In the genomic region with DNA sequence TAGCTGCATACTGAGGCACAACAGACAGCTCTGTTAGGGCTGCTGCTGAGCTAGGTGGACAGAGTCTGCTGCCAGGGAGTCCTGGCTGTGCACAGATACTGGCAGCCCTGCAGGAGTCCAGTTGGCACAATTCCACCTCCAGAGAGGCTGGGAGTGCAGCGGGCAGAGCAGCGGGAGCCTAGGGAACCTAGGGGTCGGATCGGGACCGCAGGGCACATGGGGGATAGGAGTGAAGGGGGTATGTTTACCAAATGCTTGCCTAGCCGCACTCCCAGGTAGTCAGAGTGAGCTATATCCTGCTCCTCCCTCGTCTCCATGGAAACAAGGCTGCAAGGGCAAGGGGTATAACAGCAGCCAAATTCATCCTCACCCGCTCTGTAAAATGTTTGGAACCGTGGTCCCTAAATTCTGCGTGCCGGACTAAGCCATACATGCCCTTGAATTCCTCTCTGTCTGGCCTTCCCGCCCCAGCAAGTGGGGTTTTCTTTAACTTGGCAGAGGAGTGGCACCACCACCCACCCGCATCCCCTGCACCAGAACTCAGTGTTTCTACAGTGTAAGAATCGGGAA, we compare ENCODE assay signal across 8 mouse cellular contexts. TPM values are rescaled to one million over a fixed set of nuclear protein-coding genes. Genes with fewer than 3 reads are reported as not detected.
A peak's percentile ranks its signal among the peaks of the same experiment; 100 is the strongest.
DNase-seq lines count a peak whose midpoint lies in the region; ATAC-seq and TF ChIP-seq lines count a peak whose summit lies in the region.

No protein-coding gene starts in this region.

- no peaks in the 10 kb centered on the region for H3K27me3 ChIP-seq in ES-Bruce4 (ENCODE audit: control insufficient read depth, insufficient read depth, low read length, poor library complexity, severe bottlenecking)
- H3K27me3 ChIP-seq in heart, embryonic 12.5 days (replicated peaks): peaks cover 30% of the 10 kb centered on the region

- no peak for TF ChIP-seq EP300 in ES-Bruce4 (IDR thresholded peaks at IDR 0.05; ENCODE audit: insufficient read depth, low read depth, low read length)

- H3K9ac ChIP-seq in ES-Bruce4 (ENCODE audit: low read depth, poor library complexity, severe bottlenecking): no peak overlapping the region
- no peak overlapping the region for H3K9ac ChIP-seq in heart, embryonic 12.5 days

- no peaks in the 10 kb centered on the region for H3K36me3 ChIP-seq in ES-Bruce4 (ENCODE audit: control insufficient read depth, insufficient read depth, low read length, poor library complexity, severe bottlenecking)
- no peaks in the 10 kb centered on the region for H3K36me3 ChIP-seq in heart, embryonic 12.5 days

- H3K27ac ChIP-seq in ES-Bruce4 (ENCODE audit: insufficient read depth, low read length): no peak overlapping the region
- H3K27ac ChIP-seq in heart, embryonic 12.5 days (ENCODE audit: poor library complexity, severe bottlenecking): no peak overlapping the region
- H3K27ac ChIP-seq in layer of hippocampus, adult 2 months: peak overlapping the region; percentile 90
- peak overlapping the region; percentile 88 for H3K27ac ChIP-seq in olfactory bulb, adult 2 months (ENCODE audit: insufficient read depth, low read depth, low read length)

- ATAC-seq in heart, embryonic 12.5 days (ENCODE audit: insufficient number of reproducible peaks, low FRiP score): peak; percentile 36; the same call in 1 of the 2 replicates

- peak overlapping the region; percentile 14 for H3K4me3 ChIP-seq in ES-Bruce4 (ENCODE audit: low read depth, low read length)
- peak overlapping the region; percentile 1; the same call in 1 of the 2 replicates for H3K4me3 ChIP-seq in heart, embryonic 12.5 days
- H3K4me3 ChIP-seq in layer of hippocampus, adult 2 months: peak overlapping the region; percentile 15; the same call in 1 of the 2 replicates
- H3K4me3 ChIP-seq in olfactory bulb, adult 2 months (ENCODE audit: insufficient read depth, low read depth, low read length): peak overlapping the region; percentile 5; the same call in 1 of the 2 replicates

- no peak for TF ChIP-seq POLR2A in ES-Bruce4 (IDR thresholded peaks at IDR 0.05; ENCODE audit: insufficient read depth, low read length)
- TF ChIP-seq POLR2A in olfactory bulb, adult 2 months (IDR thresholded peaks at IDR 0.05; ENCODE audit: insufficient read depth, low read depth, low read length): no peak

- 29% methylated on average over 14 of the region's 14 CpGs for WGBS in heart, embryonic 12.5 days
- 14% methylated on average over 14 of the region's 14 CpGs for WGBS in olfactory bulb, adult 2 months

- TF ChIP-seq CTCF in ES-Bruce4 (IDR thresholded peaks at IDR 0.05; ENCODE audit: low read depth, low read length): no peak
- TF ChIP-seq CTCF in layer of hippocampus, adult 2 months (conservative IDR thresholded peaks at IDR 0.05): no peak
- no peak for TF ChIP-seq CTCF in olfactory bulb, adult 2 months (IDR thresholded peaks at IDR 0.05; ENCODE audit: insufficient read depth, low read depth, low read length)

- no peaks in the 10 kb centered on the region for H3K4me1 ChIP-seq in ES-Bruce4 (ENCODE audit: control insufficient read depth, insufficient read depth, low read length)
- H3K4me1 ChIP-seq in heart, embryonic 12.5 days (replicated peaks): peaks cover 14% of the 10 kb centered on the region
- H3K4me1 ChIP-seq in olfactory bulb, adult 2 months (ENCODE audit: control insufficient read depth, insufficient read depth, low read length): peaks cover 21% of the 10 kb centered on the region

- peak; percentile 52 for DNase-seq in gastrocnemius, adult 18-20 months (ENCODE audit: low spot score)
- no peak for DNase-seq in gastrocnemius, postnatal 4 days (ENCODE audit: low spot score in 2 of 2)
- DNase-seq in cerebellum, postnatal 36 days: peak; percentile 54 to 64
- peak in 1 of 2 experiments; percentile 50 for DNase-seq in layer of hippocampus, adult 2 months (ENCODE audit: low spot score in 2 of 2)
- no peak for DNase-seq in thymus, adult 18-20 months

- peak overlapping the region; percentile 84 for H3K4me2 ChIP-seq in heart, embryonic 12.5 days

- no peaks in the 10 kb centered on the region for H3K9me3 ChIP-seq in ES-Bruce4 (replicated peaks; ENCODE audit: control insufficient read depth, insufficient read depth, low read length, poor library complexity, severe bottlenecking)
- H3K9me3 ChIP-seq in heart, embryonic 12.5 days (replicated peaks): no peaks in the 10 kb centered on the region

RNA-seq across cellular contexts. Expression of gene Smo, which starts 17.3 kb away (rescaled TPM):
- 1 to 10 TPM; 2.3 to 3.4 TPM for total RNA-seq in gastrocnemius, adult 18-20 months (2021)
- total RNA-seq in gastrocnemius, postnatal 4 days (2021): 10 to 100 TPM; 43.7 to 43.9 TPM
- polyA plus RNA-seq in ES-Bruce4 (2011; ENCODE audit: insufficient read depth, insufficient read length, low read depth, missing spikeins): 26.5 and 28.2 TPM in 2 replicates
- polyA plus RNA-seq in heart, embryonic 12.5 days (2016; fragmentation: Nextera tagmentation; extraction: Ambion mirVana): 26.4 and 27.1 TPM in 2 replicates
- total RNA-seq in layer of hippocampus, adult 2 months (2021): 10 to 100 TPM; 16.5 to 18.5 TPM
- not detected in 2 replicates for polyA plus RNA-seq in olfactory bulb, adult 2 months (2012; ENCODE audit: insufficient read depth, insufficient read length, low replicate concordance, missing spikeins)

RNA-seq across cellular contexts. Expression of gene Tspan33, which starts 24.0 kb away (rescaled TPM):
- total RNA-seq in gastrocnemius, adult 18-20 months (2021): 1 to 10 TPM; 2.6 to 3.6 TPM
- 1 to 10 TPM; 5.4 to 6.3 TPM for total RNA-seq in gastrocnemius, postnatal 4 days (2021)
- polyA plus RNA-seq in ES-Bruce4 (2011; ENCODE audit: insufficient read depth, insufficient read length, low read depth, missing spikeins): 7.1 and 9.6 TPM in 2 replicates
- polyA plus RNA-seq in heart, embryonic 12.5 days (2016; fragmentation: Nextera tagmentation; extraction: Ambion mirVana): 11.2 and 11.9 TPM in 2 replicates
- total RNA-seq in layer of hippocampus, adult 2 months (2021): 10 to 100 TPM; 31.7 to 34.8 TPM
- polyA plus RNA-seq in olfactory bulb, adult 2 months (2012; ENCODE audit: insufficient read depth, insufficient read length, low replicate concordance, missing spikeins): not detected in 2 replicates

RNA-seq across cellular contexts. Expression of gene Ahcyl2, which starts 49.8 kb away (rescaled TPM):
- total RNA-seq in gastrocnemius, adult 18-20 months (2021): 10 to 100 TPM; 17.9 to 23.7 TPM
- 10 to 100 TPM; 15.2 to 18.4 TPM for total RNA-seq in gastrocnemius, postnatal 4 days (2021)
- polyA plus RNA-seq in ES-Bruce4 (2011; ENCODE audit: insufficient read depth, insufficient read length, low read depth, missing spikeins): 37.2 and 41.3 TPM in 2 replicates
- 12.1 and 14.5 TPM in 2 replicates for polyA plus RNA-seq in heart, embryonic 12.5 days (2016; fragmentation: Nextera tagmentation; extraction: Ambion mirVana)
- total RNA-seq in layer of hippocampus, adult 2 months (2021): 100 to 1,000 TPM; 237 to 264 TPM
- polyA plus RNA-seq in olfactory bulb, adult 2 months (2012; ENCODE audit: insufficient read depth, insufficient read length, low replicate concordance, missing spikeins): 277 TPM in 1 of 2 replicates, not detected in the other

Comparison
In these comparisons a context has a peak if more than half of its experiments do, and no peak if none do; other contexts are left out.
1. DNase-seq: peak in gastrocnemius, adult 18-20 months (single experiment) and cerebellum, postnatal 36 days (2 of 2); none in gastrocnemius, postnatal 4 days (0 of 2) and thymus, adult 18-20 months (0 of 2).
2. H3K27ac ChIP-seq: peak in layer of hippocampus, adult 2 months (single experiment) and olfactory bulb, adult 2 months (single experiment); none in ES-Bruce4 (single experiment) and heart, embryonic 12.5 days (single experiment).
3. RNA of gene Tspan33, which starts 24.0 kb away (total RNA-seq): 31.7 to 34.8 TPM in layer of hippocampus, adult 2 months; 5.4 to 6.3 TPM in gastrocnemius, postnatal 4 days and 2.6 to 3.6 TPM in gastrocnemius, adult 18-20 months; every median in the first group is over 4 times any median in the second.
4. RNA of gene Ahcyl2, which starts 49.8 kb away (total RNA-seq): 237 to 264 TPM in layer of hippocampus, adult 2 months; 17.9 to 23.7 TPM in gastrocnemius, adult 18-20 months and 15.2 to 18.4 TPM in gastrocnemius, postnatal 4 days; every median in the first group is over 4 times any median in the second.
5. Peak in every context shown above with its lines, with median percentiles within 50 percentile points of each other: H3K4me3 ChIP-seq.